Mouse (Mus musculus) ES-E14 (cell line): ENCODE data around the gene Adck1.
A peak's percentile ranks its signal among the peaks of the same experiment; 100 is the strongest.

Source experiments
- CHD2 ChIP-seq: IDR thresholded peaks from 2 replicates; pipeline ENCODE4 v1.6.1; 2014; ENCODE audit warnings: mild to moderate bottlenecking, low read depth, low read length, inconsistent platforms
- ZC3H11A ChIP-seq: IDR thresholded peaks from 2 replicates; pipeline ENCODE4 v1.6.1; 2012; ENCODE audit warnings: low read depth, mild to moderate bottlenecking, inconsistent platforms, low read length, borderline replicate concordance

DNA sequence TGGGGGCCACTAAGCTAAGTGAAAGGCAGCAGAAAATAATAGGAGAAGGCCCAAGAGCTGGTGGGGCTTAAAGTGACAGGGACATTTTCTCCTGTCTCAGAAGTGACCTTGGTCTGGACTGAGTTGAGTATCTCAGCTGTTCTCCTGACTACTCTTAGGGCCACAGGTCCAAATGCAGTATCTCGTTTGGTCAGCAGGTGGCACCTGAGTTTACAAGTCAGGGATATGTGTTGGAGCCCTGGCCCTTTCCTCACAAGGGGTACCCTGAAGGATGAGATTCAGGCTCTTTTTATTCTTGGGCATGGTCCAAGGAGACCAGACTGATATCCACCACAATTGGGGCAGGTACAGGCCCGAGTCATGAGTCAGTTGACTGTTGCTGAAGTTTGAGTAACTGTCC, 44.8 kb downstream of the Adck1 start:
- no peak for TF ChIP-seq CHD2
- TF ChIP-seq ZC3H11A: 0 out of 2 replicates have a peak, but pooled peaks have one; percentile 22
